Mouse (Mus musculus) liver, embryonic 14.5 days (tissue): ENCODE measurements at regions not wholly inside any gene's neighbourhood (a gene's known extent, or its start where the extent isn't known, plus 50 kb on each side); places are given as distances from the start of the nearest gene placed in this dataset.
A peak's percentile ranks its signal among the peaks of the same experiment; 100 is the strongest.

Experiments used
- ATAC-seq: fragments of 200-750 bp; cut with Nextera tagmentation; 2 replicates; pipeline ENCODE4 v1.8.0; 2017; ENCODE audit warnings: moderate number of reproducible peaks, mild to moderate bottlenecking, moderate library complexity; ENCODE audit not compliant: insufficient read depth
- DNase-seq, 3 experiments: peaks; one replicate each; pipeline ENCODE4 v3.0.0-alpha.2; 2012 to 2013; ENCODE audit warnings: low read depth in 3 of 3, low spot score in 3 of 3
- H3K27ac ChIP-seq: fragments of 300-500 bp; sonication (generic); 2 replicates; pipeline ENCODE4 v1.5.1; 2014; ENCODE audit warnings: moderate library complexity, mild to moderate bottlenecking, control low read depth, inconsistent platforms
- H3K27me3 ChIP-seq: fragments of 300-500 bp; sonication (generic); 2 replicates; pipeline ENCODE4 v1.6.1; 2014; ENCODE audit warnings: mild to moderate bottlenecking, low read length, moderate library complexity; ENCODE audit not compliant: control insufficient read depth, insufficient read depth
- H3K36me3 ChIP-seq: fragments of 300-500 bp; sonication (generic); replicated peaks from 2 replicates; pipeline ENCODE4 v1.6.1; 2014; ENCODE audit warnings: low read depth; ENCODE audit not compliant: control insufficient read depth, insufficient read depth
- H3K4me1 ChIP-seq, 2 experiments: fragments of 200-500 bp in 1 of 2; fragments of 300-500 bp in 1 of 2; sonication (generic) in 1 of 2; replicated peaks; 2 replicates each; pipeline ENCODE4 v1.6.1; 2012 to 2014; ENCODE audit warnings: antibody characterized with exemption in 1 of 2, inconsistent platforms in 1 of 2, low read length in 1 of 2; ENCODE audit not compliant: control insufficient read depth in 2 of 2, insufficient read depth in 2 of 2
- H3K4me2 ChIP-seq: fragments of 300-500 bp; sonication (generic); 2 replicates; pipeline ENCODE4 v1.6.1; 2014; ENCODE audit warnings: low read depth, mild to moderate bottlenecking, control low read depth, moderate library complexity
- H3K4me3 ChIP-seq, 2 experiments: fragments of 200-500 bp in 1 of 2; fragments of 300-500 bp in 1 of 2; sonication (generic) in 1 of 2; 2 replicates each; pipeline ENCODE4 v1.5.1; 2012 to 2014; ENCODE audit warnings: low read depth in 2 of 2, low read length in 2 of 2, mild to moderate bottlenecking in 2 of 2, control low read depth in 1 of 2, inconsistent platforms in 1 of 2, moderate library complexity in 1 of 2; ENCODE audit not compliant: insufficient read depth in 1 of 2
- H3K9ac ChIP-seq: fragments of 300-500 bp; sonication (generic); replicated peaks from 2 replicates; pipeline ENCODE4 v1.6.1; 2014; ENCODE audit warnings: mild to moderate bottlenecking, control low read depth, moderate library complexity
- H3K9me3 ChIP-seq: fragments of 300-500 bp; sonication (generic); 2 replicates; pipeline ENCODE4 v1.6.1; 2016; ENCODE audit warnings: low read length, mixed read lengths; ENCODE audit not compliant: control insufficient read depth
- CTCF ChIP-seq: IDR thresholded peaks from 2 replicates; pipeline ENCODE4 v1.5.1; 2016; ENCODE audit warnings: antibody characterized with exemption, low read depth, control low read depth
- EP300 ChIP-seq: IDR thresholded peaks from 2 replicates; pipeline ENCODE4 v1.6.1; 2016; ENCODE audit warnings: antibody characterized with exemption, low read depth
- WGBS: fragments of 180-500 bp; shearing (Covaris S2); extraction: QIAGEN DNeasy Blood & Tissue Kit; methylation state at CpG from one replicate; pipeline ENCODE4 v1.1.7; 2014; ENCODE audit not compliant: insufficient replicate concordance; 5-methylcytosine and 5-hydroxymethylcytosine counted together

- no peaks in the 10 kb centered on the region for H3K27me3 ChIP-seq
- no peak for TF ChIP-seq CTCF
- no peak for TF ChIP-seq EP300
- no peaks in the 10 kb centered on the region for H3K36me3 ChIP-seq
- no peak for DNase-seq
- no peak for ATAC-seq
- no peak overlapping the region for H3K4me2 ChIP-seq
- 74% methylated on average over 17 of the region's 17 CpGs for WGBS
- H3K9me3 ChIP-seq, result no peaks in the 10 kb centered on the region
- no peak overlapping the region for H3K4me3 ChIP-seq
- H3K27ac ChIP-seq, result no peak overlapping the region
- no peak overlapping the region for H3K9ac ChIP-seq
- H3K4me1 ChIP-seq, result no peaks in the 10 kb centered on the region
Measured at GRCm38 (mm10) chr10:117441979-117442803, 62.4 kb upstream of the Cpsf6 start.

- H3K4me2 ChIP-seq, result no peak overlapping the region
- DNase-seq (no peak), ATAC-seq (no peak)
- no peak overlapping the region for H3K4me3 ChIP-seq
- no peaks in the 10 kb centered on the region for H3K36me3 ChIP-seq
- no peak for TF ChIP-seq EP300
- TF ChIP-seq CTCF, result no peak
- no peaks in the 10 kb centered on the region for H3K27me3 ChIP-seq
- H3K27ac ChIP-seq, result no peak overlapping the region
- no peak overlapping the region for H3K9ac ChIP-seq
- 54% methylated on average over 24 of the region's 24 CpGs for WGBS
- no peaks in the 10 kb centered on the region for H3K4me1 ChIP-seq
- H3K9me3 ChIP-seq, result no peaks in the 10 kb centered on the region
Measured at GRCm38 (mm10) chr10:117441121-117441978, 61.5 kb upstream of the Cpsf6 start.

- no peak overlapping the region for H3K4me2 ChIP-seq
- H3K9me3 ChIP-seq, result no peaks in the 10 kb centered on the region
- no peak overlapping the region for H3K27ac ChIP-seq
- H3K9ac ChIP-seq, result no peak overlapping the region
- DNase-seq (no peak), ATAC-seq (no peak)
- H3K27me3 ChIP-seq, result no peaks in the 10 kb centered on the region
- WGBS, result 67% methylated on average over 9 of the region's 9 CpGs
- TF ChIP-seq CTCF (no peak), EP300 (no peak)
- no peak overlapping the region for H3K4me3 ChIP-seq
- no peaks in the 10 kb centered on the region for H3K4me1 ChIP-seq
- H3K36me3 ChIP-seq, result no peaks in the 10 kb centered on the region
Measured at GRCm38 (mm10) chr10:117440225-117440976, 60.6 kb upstream of the Cpsf6 start.

- no peak overlapping the region for H3K9ac ChIP-seq
- 63% methylated on average over 3 of the region's 3 CpGs for WGBS
- H3K9me3 ChIP-seq, result no peaks in the 10 kb centered on the region
- no peak overlapping the region for H3K27ac ChIP-seq
- no peak overlapping the region for H3K4me2 ChIP-seq
- DNase-seq (no peak), ATAC-seq (no peak)
- H3K4me1 ChIP-seq, result peaks cover 4 to 6% of the 10 kb centered on the region in 2 experiments; a peak in 2 of 4 replicates
- H3K36me3 ChIP-seq, result no peaks in the 10 kb centered on the region
- no peak overlapping the region for H3K4me3 ChIP-seq
- no peak for TF ChIP-seq EP300
- peak; percentile 31 for TF ChIP-seq CTCF
- H3K27me3 ChIP-seq, result no peaks in the 10 kb centered on the region
Measured at GRCm38 (mm10) chr10:117439206-117440110, 59.6 kb upstream of the Cpsf6 start.
